7 mouse cellular contexts compared by ENCODE assay signal in genomic region chr7:45524841-45525621, GRCm38 (mm10). TPM values are rescaled to one million over a fixed set of nuclear protein-coding genes. Genes with fewer than 3 reads are reported as not detected.
DNase-seq lines count a peak whose midpoint lies in the region; ATAC-seq and TF ChIP-seq lines count a peak whose summit lies in the region.

No protein-coding gene starts in this region.

- ATAC-seq in erythroid progenitor cell, adult 5-6 weeks (replicated peaks; ENCODE audit: low FRiP score, poor library complexity, severe bottlenecking) = peak; percentile 75
- ATAC-seq in hindbrain, embryonic 13.5 days (ENCODE audit: low FRiP score) = peak; percentile 9; the same call in 1 of the 2 replicates
- ATAC-seq in liver, embryonic 14.5 days (ENCODE audit: insufficient read depth) = peak; percentile 86
- peak; percentile 6; the same call in 1 of the 2 replicates for ATAC-seq in neural tube, embryonic 15.5 days (ENCODE audit: low FRiP score)
- no peak for ATAC-seq in monocyte, adult 5-6 weeks (replicated peaks; ENCODE audit: insufficient number of reproducible peaks, low FRiP score, low TSS enrichment, poor library complexity, severe bottlenecking)

- peaks cover 12% of the 10 kb centered on the region for H3K36me3 ChIP-seq in ES-Bruce4 (ENCODE audit: control insufficient read depth, insufficient read depth, low read length, poor library complexity, severe bottlenecking)
- H3K36me3 ChIP-seq in hindbrain, embryonic 13.5 days = no peaks in the 10 kb centered on the region; the same call in 1 of the 2 replicates
- H3K36me3 ChIP-seq in liver, embryonic 14.5 days (replicated peaks; ENCODE audit: control insufficient read depth, insufficient read depth, low read depth) = peaks cover 42% of the 10 kb centered on the region
- no peaks in the 10 kb centered on the region for H3K36me3 ChIP-seq in neural tube, embryonic 15.5 days

- DNase-seq in T-cell, adult 2 months (ENCODE audit: low spot score) = peak; percentile 14
- DNase-seq in liver, embryonic 14.5 days (ENCODE audit: low read depth in 3 of 3, low spot score in 3 of 3) = peak; percentile 95 to 96 (median 95)

- peak overlapping the region; percentile 67 for H3K9ac ChIP-seq in ES-Bruce4 (ENCODE audit: low read depth, poor library complexity, severe bottlenecking)
- peak overlapping the region; percentile 77 for H3K9ac ChIP-seq in hindbrain, embryonic 13.5 days
- H3K9ac ChIP-seq in liver, embryonic 14.5 days (replicated peaks) = peak overlapping the region; percentile 99
- peak overlapping the region; percentile 93 for H3K9ac ChIP-seq in neural tube, embryonic 15.5 days (replicated peaks)

- H3K4me3 ChIP-seq in ES-Bruce4 (ENCODE audit: low read depth, low read length) = peak overlapping the region; percentile 76
- peak overlapping the region; percentile 60 for H3K4me3 ChIP-seq in hindbrain, embryonic 13.5 days
- peak overlapping the region; percentile 76 to 88 for H3K4me3 ChIP-seq in liver, embryonic 14.5 days (ENCODE audit: insufficient read depth in 1 of 2, low read depth in 2 of 2, low read length in 2 of 2)
- peak overlapping the region; percentile 72 for H3K4me3 ChIP-seq in neural tube, embryonic 15.5 days (replicated peaks)

- no peak for TF ChIP-seq EP300 in ES-Bruce4 (IDR thresholded peaks at IDR 0.05; ENCODE audit: insufficient read depth, low read depth, low read length)
- peak; percentile 95 for TF ChIP-seq EP300 in liver, embryonic 14.5 days (IDR thresholded peaks at IDR 0.05; ENCODE audit: low read depth)

- H3K4me2 ChIP-seq in hindbrain, embryonic 13.5 days = peak overlapping the region; percentile 80
- peak overlapping the region; percentile 88 for H3K4me2 ChIP-seq in liver, embryonic 14.5 days (ENCODE audit: low read depth)
- peak overlapping the region; percentile 82 for H3K4me2 ChIP-seq in neural tube, embryonic 15.5 days

- H3K4me1 ChIP-seq in ES-Bruce4 (ENCODE audit: control insufficient read depth, insufficient read depth, low read length) = peaks cover 2% of the 10 kb centered on the region
- H3K4me1 ChIP-seq in hindbrain, embryonic 13.5 days (replicated peaks) = peaks cover 38% of the 10 kb centered on the region
- peaks cover 6 to 8% of the 10 kb centered on the region in 2 experiments; a peak in 3 of 4 replicates for H3K4me1 ChIP-seq in liver, embryonic 14.5 days (replicated peaks; ENCODE audit: control insufficient read depth in 2 of 2, insufficient read depth in 2 of 2, low read length in 1 of 2)
- H3K4me1 ChIP-seq in neural tube, embryonic 15.5 days = peaks cover 42% of the 10 kb centered on the region

- no peak for TF ChIP-seq POLR2A in ES-Bruce4 (IDR thresholded peaks at IDR 0.05; ENCODE audit: insufficient read depth, low read length)

- TF ChIP-seq CTCF in ES-Bruce4 (IDR thresholded peaks at IDR 0.05; ENCODE audit: low read depth, low read length) = no peak
- TF ChIP-seq CTCF in liver, embryonic 14.5 days (IDR thresholded peaks at IDR 0.05; ENCODE audit: low read depth) = no peak

- 32% methylated on average over 12 of the region's 12 CpGs for WGBS in hindbrain, embryonic 13.5 days
- 1% methylated on average over 12 of the region's 12 CpGs for WGBS in liver, embryonic 14.5 days (ENCODE audit: insufficient replicate concordance)
- 40% methylated on average over 12 of the region's 12 CpGs for WGBS in neural tube, embryonic 15.5 days

- no peaks in the 10 kb centered on the region for H3K9me3 ChIP-seq in ES-Bruce4 (replicated peaks; ENCODE audit: control insufficient read depth, insufficient read depth, low read length, poor library complexity, severe bottlenecking)
- no peaks in the 10 kb centered on the region for H3K9me3 ChIP-seq in hindbrain, embryonic 13.5 days
- no peaks in the 10 kb centered on the region for H3K9me3 ChIP-seq in liver, embryonic 14.5 days (ENCODE audit: control insufficient read depth, low read length)
- H3K9me3 ChIP-seq in neural tube, embryonic 15.5 days (replicated peaks) = no peaks in the 10 kb centered on the region

- no peaks in the 10 kb centered on the region for H3K27me3 ChIP-seq in ES-Bruce4 (ENCODE audit: control insufficient read depth, insufficient read depth, low read length, poor library complexity, severe bottlenecking)
- H3K27me3 ChIP-seq in hindbrain, embryonic 13.5 days = 0 out of 2 replicates have a peak, but pooled peaks cover 2% of the 10 kb centered on the region
- no peaks in the 10 kb centered on the region for H3K27me3 ChIP-seq in liver, embryonic 14.5 days (ENCODE audit: control insufficient read depth, insufficient read depth, low read length)
- no peaks in the 10 kb centered on the region for H3K27me3 ChIP-seq in neural tube, embryonic 15.5 days (replicated peaks)

- H3K27ac ChIP-seq in ES-Bruce4 (ENCODE audit: insufficient read depth, low read length) = no peak overlapping the region
- H3K27ac ChIP-seq in hindbrain, embryonic 13.5 days = peak overlapping the region; percentile 83
- peak overlapping the region; percentile 100 for H3K27ac ChIP-seq in liver, embryonic 14.5 days
- peak overlapping the region; percentile 91 for H3K27ac ChIP-seq in neural tube, embryonic 15.5 days (replicated peaks)

RNA-seq across cellular contexts. Expression of gene Ppp1r15a, which starts 1.0 kb away (rescaled TPM):
- polyA plus RNA-seq in ES-Bruce4 (2011; ENCODE audit: insufficient read depth, insufficient read length, low read depth, missing spikeins) = 15.5 and 18.6 TPM in 2 replicates
- total RNA-seq in erythroid progenitor cell, adult 5-6 weeks (2015; ENCODE audit: low replicate concordance) = 814 and 867 TPM in 2 replicates
- total RNA-seq in erythroid progenitor cell, adult 5-6 weeks (2017; ENCODE audit: low replicate concordance) = 569 and 633 TPM in 2 replicates
- 13.9 and 14.3 TPM in 2 replicates for polyA plus RNA-seq in hindbrain, embryonic 13.5 days (2015; fragmentation: Nextera tagmentation; extraction: Ambion mirVana)
- polyA plus RNA-seq in liver, embryonic 14.5 days (2012; rRNA removed) = 79.3 and 140 TPM in 2 replicates
- 165 and 183 TPM in 2 replicates for polyA plus RNA-seq in liver, embryonic 14.5 days (2014; fragmentation: Nextera tagmentation; extraction: Ambion mirVana)
- polyA plus RNA-seq in neural tube, embryonic 15.5 days (2015; fragmentation: Nextera tagmentation; extraction: Ambion mirVana) = 17.8 and 18.4 TPM in 2 replicates
- 204 to 390 TPM (median 221 TPM) in 3 replicates for total RNA-seq in monocyte, adult 5-6 weeks (2017)

RNA-seq across cellular contexts. Expression of gene Plekha4, which starts 1.1 kb away (rescaled TPM):
- 14.3 and 18.6 TPM in 2 replicates for polyA plus RNA-seq in ES-Bruce4 (2011; ENCODE audit: insufficient read depth, insufficient read length, low read depth, missing spikeins)
- total RNA-seq in erythroid progenitor cell, adult 5-6 weeks (2015; ENCODE audit: low replicate concordance) = 7.2 TPM in 1 of 2 replicates, not detected in the other
- total RNA-seq in erythroid progenitor cell, adult 5-6 weeks (2017; ENCODE audit: low replicate concordance) = 0.08 and 0.90 TPM in 2 replicates
- polyA plus RNA-seq in hindbrain, embryonic 13.5 days (2015; fragmentation: Nextera tagmentation; extraction: Ambion mirVana) = 2.4 and 4.3 TPM in 2 replicates
- polyA plus RNA-seq in liver, embryonic 14.5 days (2012; rRNA removed) = 0.52 and 0.90 TPM in 2 replicates
- polyA plus RNA-seq in liver, embryonic 14.5 days (2014; fragmentation: Nextera tagmentation; extraction: Ambion mirVana) = 0.40 and 0.41 TPM in 2 replicates
- 4.3 and 4.7 TPM in 2 replicates for polyA plus RNA-seq in neural tube, embryonic 15.5 days (2015; fragmentation: Nextera tagmentation; extraction: Ambion mirVana)
- total RNA-seq in monocyte, adult 5-6 weeks (2017) = 0.10 TPM in 1 of 3 replicates, not detected in the others

RNA-seq across cellular contexts. Expression of gene Nucb1, which starts 14.8 kb away (rescaled TPM):
- polyA plus RNA-seq in ES-Bruce4 (2011; ENCODE audit: insufficient read depth, insufficient read length, low read depth, missing spikeins) = 105 and 119 TPM in 2 replicates
- 164 and 168 TPM in 2 replicates for total RNA-seq in erythroid progenitor cell, adult 5-6 weeks (2015; ENCODE audit: low replicate concordance)
- total RNA-seq in erythroid progenitor cell, adult 5-6 weeks (2017; ENCODE audit: low replicate concordance) = 789 and 905 TPM in 2 replicates
- polyA plus RNA-seq in hindbrain, embryonic 13.5 days (2015; fragmentation: Nextera tagmentation; extraction: Ambion mirVana) = 120 and 121 TPM in 2 replicates
- 48.2 and 58.8 TPM in 2 replicates for polyA plus RNA-seq in liver, embryonic 14.5 days (2012; rRNA removed)
- polyA plus RNA-seq in liver, embryonic 14.5 days (2014; fragmentation: Nextera tagmentation; extraction: Ambion mirVana) = 81.7 and 97.2 TPM in 2 replicates
- 140 and 158 TPM in 2 replicates for polyA plus RNA-seq in neural tube, embryonic 15.5 days (2015; fragmentation: Nextera tagmentation; extraction: Ambion mirVana)
- total RNA-seq in monocyte, adult 5-6 weeks (2017) = 128 to 251 TPM (median 142 TPM) in 3 replicates

RNA-seq across cellular contexts. Expression of gene Hsd17b14, which starts 29.7 kb away (rescaled TPM):
- 55.0 and 62.2 TPM in 2 replicates for polyA plus RNA-seq in ES-Bruce4 (2011; ENCODE audit: insufficient read depth, insufficient read length, low read depth, missing spikeins)
- total RNA-seq in erythroid progenitor cell, adult 5-6 weeks (2015; ENCODE audit: low replicate concordance) = not detected in 2 replicates
- not detected in 2 replicates for total RNA-seq in erythroid progenitor cell, adult 5-6 weeks (2017; ENCODE audit: low replicate concordance)
- polyA plus RNA-seq in hindbrain, embryonic 13.5 days (2015; fragmentation: Nextera tagmentation; extraction: Ambion mirVana) = 0.25 and 0.45 TPM in 2 replicates
- polyA plus RNA-seq in liver, embryonic 14.5 days (2012; rRNA removed) = 0.95 and 2.1 TPM in 2 replicates
- polyA plus RNA-seq in liver, embryonic 14.5 days (2014; fragmentation: Nextera tagmentation; extraction: Ambion mirVana) = 1.2 and 2.5 TPM in 2 replicates
- 0.93 TPM in 1 of 2 replicates, not detected in the other for polyA plus RNA-seq in neural tube, embryonic 15.5 days (2015; fragmentation: Nextera tagmentation; extraction: Ambion mirVana)
- total RNA-seq in monocyte, adult 5-6 weeks (2017) = not detected in 3 replicates

RNA-seq across cellular contexts. Expression of gene Dhdh, which starts 36.4 kb away (rescaled TPM):
- polyA plus RNA-seq in ES-Bruce4 (2011; ENCODE audit: insufficient read depth, insufficient read length, low read depth, missing spikeins) = 15.3 and 15.5 TPM in 2 replicates
- total RNA-seq in erythroid progenitor cell, adult 5-6 weeks (2015; ENCODE audit: low replicate concordance) = 0.42 and 3.6 TPM in 2 replicates
- 1.0 and 1.6 TPM in 2 replicates for total RNA-seq in erythroid progenitor cell, adult 5-6 weeks (2017; ENCODE audit: low replicate concordance)
- 3.4 and 4.2 TPM in 2 replicates for polyA plus RNA-seq in hindbrain, embryonic 13.5 days (2015; fragmentation: Nextera tagmentation; extraction: Ambion mirVana)
- polyA plus RNA-seq in liver, embryonic 14.5 days (2012; rRNA removed) = 1.5 and 2.2 TPM in 2 replicates
- 1.6 and 1.8 TPM in 2 replicates for polyA plus RNA-seq in liver, embryonic 14.5 days (2014; fragmentation: Nextera tagmentation; extraction: Ambion mirVana)
- 4.2 and 4.8 TPM in 2 replicates for polyA plus RNA-seq in neural tube, embryonic 15.5 days (2015; fragmentation: Nextera tagmentation; extraction: Ambion mirVana)
- total RNA-seq in monocyte, adult 5-6 weeks (2017) = 7.0 to 8.3 TPM (median 7.5 TPM) in 3 replicates
